In genomic region chr1:86376354-86376753, GRCm38 (mm10) we compare ENCODE assay signal across 39 mouse cellular contexts. TPM values are rescaled to one million over a fixed set of nuclear protein-coding genes. Genes with fewer than 3 reads are reported as not detected.
DNase-seq lines count a peak whose midpoint lies in the region; ATAC-seq and TF ChIP-seq lines count a peak whose summit lies in the region.
"Had no signal": no experiment of that assay in that cellular context is flagged by ENCODE, and none has a peak within 500 bp of the region (broad histone marks: within the 10 kb centered on the region; RNA-seq: fewer than 3 reads in every experiment).

No protein-coding gene starts in this region.

- H3K27ac ChIP-seq in heart, embryonic 12.5 days (ENCODE audit: poor library complexity, severe bottlenecking), result no peak overlapping the region
- no peak overlapping the region for H3K27ac ChIP-seq in left cerebral cortex, adult 2 months
- H3K27ac ChIP-seq: embryonic facial prominence, embryonic 13.5 days; forebrain, embryonic 12.5 days; hindbrain, embryonic 15.5 days; kidney, embryonic 15.5 days; liver, embryonic 12.5 days; macrophage; midbrain, embryonic 13.5 days had no signal

- no peak overlapping the region for H3K4me3 ChIP-seq in heart, embryonic 12.5 days
- no peak overlapping the region for H3K4me3 ChIP-seq in left cerebral cortex, adult 2 months
- H3K4me3 ChIP-seq: embryonic facial prominence, embryonic 13.5 days; forebrain, embryonic 12.5 days; hindbrain, embryonic 15.5 days; kidney, embryonic 15.5 days; liver, embryonic 12.5 days; midbrain, embryonic 13.5 days had no signal

- H3K9me3 ChIP-seq in heart, embryonic 12.5 days (replicated peaks), result no peaks in the 10 kb centered on the region
- H3K9me3 ChIP-seq: embryonic facial prominence, embryonic 13.5 days; forebrain, embryonic 12.5 days; hindbrain, embryonic 15.5 days; kidney, embryonic 15.5 days; liver, embryonic 12.5 days; midbrain, embryonic 13.5 days had no signal

- no peak overlapping the region for H3K9ac ChIP-seq in heart, embryonic 12.5 days
- H3K9ac ChIP-seq: embryonic facial prominence, embryonic 13.5 days; forebrain, embryonic 12.5 days; hindbrain, embryonic 15.5 days; kidney, embryonic 15.5 days; liver, embryonic 12.5 days; liver, postnatal 0 days; midbrain, embryonic 13.5 days had no signal

- no peak for TF ChIP-seq CTCF in left cerebral cortex, adult 2 months (IDR thresholded peaks at IDR 0.05)

- 77% methylated on average over 5 of the region's 5 CpGs for WGBS in heart, embryonic 12.5 days

- DNase-seq in adrenal gland, postnatal 10 days, result peak; percentile 64
- DNase-seq in adrenal gland, adult 8-10 months, result no peak
- DNase-seq in heart, adult 11 months, result peak; percentile 75
- DNase-seq in 3T3-L1 (ENCODE audit: low read depth, low spot score), result peak; percentile 67
- peak; percentile 25 to 27 for DNase-seq in adrenal gland, postnatal 36 days
- DNase-seq in left cerebral cortex, adult 2 months (ENCODE audit: extremely low spot score in 1 of 2, low spot score in 2 of 2), result no peak
- DNase-seq in spleen, postnatal 14 days (ENCODE audit: low spot score in 2 of 2), result no peak
- DNase-seq: cerebellum, adult 11-12 months; cerebellum, adult 9-11 months; gastrocnemius, postnatal 36 days; heart, postnatal 10 days; kidney, adult 18-20 months; kidney, postnatal 25 days; left cerebral cortex, postnatal 4 days; liver, postnatal 0 days; retina, postnatal 1 day; right cerebral cortex, postnatal 14 days; thymus, adult 2 months; thymus, postnatal 36 days had no signal

- peaks cover 17% of the 10 kb centered on the region for H3K4me1 ChIP-seq in heart, embryonic 12.5 days (replicated peaks)
- H3K4me1 ChIP-seq: forebrain, embryonic 12.5 days; hindbrain, embryonic 15.5 days; midbrain, embryonic 13.5 days had no signal

- intact Hi-C loops in left cerebral cortex, adult 2 months (cut with DNase I), result loop anchor here (10.0 kb wide), 1 partner anchor 48 kb away; the partner anchor contains the start of genes Nmur1 and Tex44

- no peak for ATAC-seq in heart, embryonic 12.5 days (ENCODE audit: insufficient number of reproducible peaks, low FRiP score)
- ATAC-seq: activated CD4-positive, CD25-positive, alpha-beta regulatory T cell, adult 4 months; CD4-positive, CD25-positive, alpha-beta regulatory T cell, adult 4 months; liver, embryonic 12.5 days; liver, postnatal 0 days; lung, postnatal 0 days; midbrain, embryonic 13.5 days had no signal

- H3K27me3 ChIP-seq in heart, embryonic 12.5 days (replicated peaks), result no peaks in the 10 kb centered on the region
- H3K27me3 ChIP-seq: embryonic facial prominence, embryonic 13.5 days; forebrain, embryonic 12.5 days; hindbrain, embryonic 15.5 days; kidney, embryonic 15.5 days; liver, embryonic 12.5 days; midbrain, embryonic 13.5 days had no signal

- no peaks in the 10 kb centered on the region for H3K36me3 ChIP-seq in heart, embryonic 12.5 days
- H3K36me3 ChIP-seq: embryonic facial prominence, embryonic 13.5 days; forebrain, embryonic 12.5 days; hindbrain, embryonic 15.5 days; kidney, embryonic 15.5 days; liver, embryonic 12.5 days; midbrain, embryonic 13.5 days had no signal

- no peak overlapping the region for H3K4me2 ChIP-seq in heart, embryonic 12.5 days
- H3K4me2 ChIP-seq: embryonic facial prominence, embryonic 13.5 days; forebrain, embryonic 12.5 days; heart, embryonic 11.5 days; hindbrain, embryonic 15.5 days; kidney, embryonic 15.5 days; liver, embryonic 12.5 days; midbrain, embryonic 13.5 days had no signal

RNA-seq across cellular contexts. Expression of gene Ncl, which starts 17.2 kb away (rescaled TPM):
- total RNA-seq in adrenal gland, postnatal 10 days (2021), result 100 to 1,000 TPM; 242 to 251 TPM
- total RNA-seq in adrenal gland, adult 8-10 months (2022), result 100 to 1,000 TPM; 181 to 250 (median 204) TPM
- 331 and 337 TPM in 2 replicates for polyA plus RNA-seq in heart, embryonic 12.5 days (2016; fragmentation: Nextera tagmentation; extraction: Ambion mirVana)
- 100 to 1,000 TPM; 222 to 234 TPM for total RNA-seq in adrenal gland, postnatal 36 days (2021)
- 100 to 1,000 TPM; 131 to 133 TPM for total RNA-seq in left cerebral cortex, adult 2 months (2021)

RNA-seq across cellular contexts. Expression of gene Nmur1, which starts 49.7 kb away (rescaled TPM):
- total RNA-seq in adrenal gland, postnatal 10 days (2021), result not detected
- not detected for total RNA-seq in adrenal gland, adult 8-10 months (2022)
- polyA plus RNA-seq in heart, embryonic 12.5 days (2016; fragmentation: Nextera tagmentation; extraction: Ambion mirVana), result not detected in 2 replicates
- total RNA-seq in adrenal gland, postnatal 36 days (2021), result not detected
- not detected for total RNA-seq in left cerebral cortex, adult 2 months (2021)
- total RNA-seq: gastrocnemius, postnatal 36 days; heart, postnatal 10 days; hematopoietic stem cell, adult 5-6 weeks; layer of hippocampus, adult 18-20 months; layer of hippocampus, postnatal 14 days; megakaryocyte-erythroid progenitor cell, adult 5-6 weeks had no signal
- polyA plus RNA-seq: embryonic facial prominence, embryonic 13.5 days; forebrain, embryonic 12.5 days; heart, embryonic 11.5 days; intestine, embryonic 14.5 days; kidney, embryonic 15.5 days; limb, embryonic 14.5 days; liver, postnatal 0 days; macrophage; midbrain, embryonic 13.5 days; neural tube, embryonic 14.5 days; stomach, embryonic 16.5 days had no signal

RNA-seq across cellular contexts. Expression of gene Tex44, which starts 49.8 kb away (rescaled TPM):
- not detected for total RNA-seq in adrenal gland, postnatal 10 days (2021)
- not detected for total RNA-seq in adrenal gland, adult 8-10 months (2022)
- polyA plus RNA-seq in heart, embryonic 12.5 days (2016; fragmentation: Nextera tagmentation; extraction: Ambion mirVana), result not detected in 2 replicates
- not detected for total RNA-seq in adrenal gland, postnatal 36 days (2021)
- not detected for total RNA-seq in left cerebral cortex, adult 2 months (2021)
- total RNA-seq: gastrocnemius, postnatal 36 days; heart, postnatal 10 days; hematopoietic stem cell, adult 5-6 weeks; layer of hippocampus, adult 18-20 months; layer of hippocampus, postnatal 14 days; left cerebral cortex, postnatal 4 days; megakaryocyte-erythroid progenitor cell, adult 5-6 weeks had no signal
- polyA plus RNA-seq: activated CD4-positive, CD25-positive, alpha-beta regulatory T cell, adult 4 months; CD4-positive, CD25-positive, alpha-beta regulatory T cell, adult 4 months; embryonic facial prominence, embryonic 13.5 days; forebrain, embryonic 12.5 days; heart, embryonic 11.5 days; hindbrain, embryonic 15.5 days; intestine, embryonic 14.5 days; kidney, embryonic 15.5 days; limb, embryonic 14.5 days; liver, embryonic 12.5 days; liver, postnatal 0 days; lung, postnatal 0 days; macrophage; midbrain, embryonic 13.5 days; neural tube, embryonic 14.5 days; stomach, embryonic 16.5 days had no signal

Comparison
In these comparisons a context has a peak if more than half of its experiments do, and no peak if none do; other contexts are left out.
1. DNase-seq: peak in adrenal gland, postnatal 10 days (single experiment), heart, adult 11 months (single experiment), 3T3-L1 (single experiment) and adrenal gland, postnatal 36 days (2 of 2); none in adrenal gland, adult 8-10 months (single experiment), left cerebral cortex, adult 2 months (0 of 2) and spleen, postnatal 14 days (0 of 2).